Mouse (Mus musculus) forebrain, embryonic 12.5 days (tissue): Measurements from ENCODE around the gene Phf19. TPM values are rescaled to one million over a fixed set of nuclear protein-coding genes. Genes with fewer than 3 reads are reported as not detected.

Experiments
- ATAC-seq: fragments of 200-750 bp; cut with Nextera tagmentation; 2 replicates; pipeline ENCODE4 v1.8.0; 2017; ENCODE audit warnings: moderate TSS enrichment; ENCODE audit not compliant: low FRiP score
- H3K27ac ChIP-seq: fragments of 300-500 bp; sonication (generic); 2 replicates; pipeline ENCODE4 v1.5.1; 2016; ENCODE audit warnings: mild to moderate bottlenecking
- H3K27me3 ChIP-seq: fragments of 300-500 bp; sonication (generic); 2 replicates; pipeline ENCODE4 v1.6.1; 2016; ENCODE audit warnings: mild to moderate bottlenecking
- H3K36me3 ChIP-seq: fragments of 300-500 bp; sonication (generic); replicated peaks from 2 replicates; pipeline ENCODE4 v1.6.1; 2016; ENCODE audit warnings: mild to moderate bottlenecking
- H3K4me1 ChIP-seq: fragments of 300-500 bp; sonication (generic); 2 replicates; pipeline ENCODE4 v1.6.1; 2016
- H3K4me2 ChIP-seq: fragments of 300-500 bp; sonication (generic); 2 replicates; pipeline ENCODE4 v1.6.1; 2016; ENCODE audit warnings: mild to moderate bottlenecking, moderate library complexity
- H3K4me3 ChIP-seq: fragments of 300-500 bp; sonication (generic); replicated peaks from 2 replicates; pipeline ENCODE4 v1.5.1; 2016; ENCODE audit warnings: mild to moderate bottlenecking
- H3K9ac ChIP-seq: fragments of 300-500 bp; sonication (generic); 2 replicates; pipeline ENCODE4 v1.6.1; 2016; ENCODE audit warnings: mild to moderate bottlenecking
- H3K9me3 ChIP-seq: fragments of 300-500 bp; sonication (generic); 2 replicates; pipeline ENCODE4 v1.6.1; 2016
- WGBS: fragments of 180-500 bp; shearing (Covaris S2); methylation state at CpG from one replicate; pipeline ENCODE4 v1.1.7; 2016; 5-methylcytosine and 5-hydroxymethylcytosine counted together
- polyA plus RNA-seq: library from polyadenylated mRNA; unstranded; fragments of >200 nt; fragmentation: Nextera tagmentation; extraction: Ambion mirVana; gene quantifications from 2 replicates; pipeline ENCODE4 v1.2.1, GENCODE M21; 2016

Gene Phf19
- 3.9 and 6.1 TPM in 2 replicates for polyA plus RNA-seq

DNA sequence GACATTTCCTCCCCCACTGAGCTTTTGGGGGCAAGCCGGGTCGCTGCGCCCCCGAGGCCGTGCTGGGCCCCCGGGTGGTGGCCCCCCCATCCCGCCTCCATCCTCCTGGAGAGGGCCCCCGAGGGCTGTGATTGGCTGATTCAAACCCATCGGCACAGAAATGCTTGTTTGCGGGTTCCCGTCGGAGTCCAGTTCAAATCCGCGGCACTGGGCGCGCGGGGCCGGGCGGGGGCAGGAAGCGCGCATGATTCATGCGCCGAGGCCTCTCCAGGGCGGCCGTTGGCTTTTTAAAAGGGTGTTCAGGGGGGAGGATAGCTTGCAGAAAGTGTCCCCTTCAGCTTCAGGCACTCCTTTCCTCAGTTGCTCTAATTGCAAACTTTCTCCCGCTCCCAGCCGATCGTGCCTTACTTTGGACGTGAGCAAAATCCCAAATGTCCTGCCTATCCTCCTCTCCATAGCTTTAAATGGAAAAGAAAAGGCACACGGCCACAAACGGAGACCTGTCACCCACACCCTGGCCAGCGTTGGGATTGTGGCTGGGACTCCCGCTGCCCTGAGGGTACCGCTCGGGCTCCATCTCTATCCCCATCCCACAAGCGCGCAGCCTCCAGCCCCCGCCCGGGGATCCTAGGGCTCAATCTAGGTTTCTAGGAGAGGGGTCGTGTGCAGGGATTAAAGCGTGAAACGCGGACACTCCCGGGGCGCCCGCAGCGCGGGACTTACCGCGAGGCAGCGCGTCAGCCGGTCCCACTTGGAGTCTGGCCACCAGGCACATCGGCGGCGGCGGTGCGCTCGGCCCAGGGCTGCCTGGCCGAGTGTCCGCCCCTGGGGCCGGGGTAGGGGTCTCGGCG, at the start of gene Phf19:
Gene Phf19 (minus strand): TSS at position 809 of the 851 bp plus-strand sequence.
- ATAC-seq = peak; percentile 71
- no peak within 1 kb of the TSS for H3K27ac ChIP-seq
- peak within 1 kb of the TSS; percentile 66 for H3K4me3 ChIP-seq
- H3K9ac ChIP-seq = peak within 1 kb of the TSS; percentile 71
- peaks cover 23% of the 10 kb centered on the region for H3K4me1 ChIP-seq
- H3K27me3 ChIP-seq = peaks cover 48% of the 10 kb centered on the region
- H3K9me3 ChIP-seq = no peaks in the 10 kb centered on the region
- peak within 1 kb of the TSS; percentile 96 for H3K4me2 ChIP-seq
- under 1% methylated on average over 52 of the region's 64 CpGs for WGBS
- H3K36me3 ChIP-seq = no peaks in the 10 kb centered on the region

DNA sequence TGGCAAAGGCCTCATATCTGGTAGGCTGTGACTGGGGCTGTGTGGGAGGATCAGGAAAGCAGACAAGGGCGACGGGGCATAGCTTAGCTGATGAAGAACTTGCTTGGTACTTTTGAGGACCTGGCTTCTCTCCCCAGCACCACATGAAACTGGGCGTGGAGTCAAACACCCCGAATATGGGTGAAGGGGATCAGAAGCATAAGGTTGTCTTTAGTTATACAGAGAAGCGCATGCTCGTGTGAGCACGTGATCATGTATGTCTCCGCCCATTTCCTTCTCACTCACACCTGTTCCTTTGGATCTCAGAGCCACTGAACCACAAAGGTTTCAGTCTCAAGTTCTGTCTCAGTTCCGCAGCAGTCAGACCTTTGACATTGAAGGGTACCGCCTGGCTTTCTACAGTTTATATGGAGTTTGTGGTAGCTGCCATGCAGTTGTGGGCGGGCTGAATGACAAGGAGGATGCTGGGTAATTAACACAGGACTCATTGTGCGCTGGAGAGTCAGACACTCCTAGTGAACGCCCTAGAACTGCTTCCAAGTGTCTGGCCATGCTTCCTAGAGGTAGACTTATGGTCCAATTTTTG, 49.6 kb upstream of the Phf19 start:
- Histone ChIP-seq H3K9me3 (no peaks in the 10 kb centered on the region), H3K4me2 (no peak overlapping the region), H3K27me3 (peaks cover 11% of the 10 kb centered on the region), H3K27ac (no peak overlapping the region), H3K4me3 (no peak overlapping the region), H3K4me1 (peaks cover 8% of the 10 kb centered on the region; the same call in 1 of the 2 replicates), H3K36me3 (no peaks in the 10 kb centered on the region), H3K9ac (no peak overlapping the region)
- ATAC-seq = no peak
- WGBS = 87% methylated on average over 13 of the region's 13 CpGs

DNA sequence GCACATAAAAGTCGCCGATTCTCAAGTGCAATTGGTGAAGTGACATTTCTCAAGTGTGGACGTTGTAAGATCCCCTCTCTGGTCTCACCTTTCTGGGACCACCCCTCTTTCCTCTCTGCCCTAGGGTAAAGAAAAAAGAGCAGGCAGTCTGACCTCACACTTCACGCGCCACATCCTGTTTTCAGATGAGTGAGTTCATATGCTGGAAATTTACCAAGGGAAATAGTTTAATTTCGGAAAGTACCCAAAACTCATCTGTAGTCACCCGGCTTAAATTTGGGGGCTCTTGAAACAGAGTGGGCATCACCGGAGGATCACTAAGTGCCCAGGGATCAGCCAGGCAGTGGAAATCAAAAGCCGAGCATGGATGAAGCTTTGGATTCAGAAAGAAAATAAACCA, 49.1 kb upstream of the Phf19 start:
- Histone ChIP-seq H3K4me2 (no peak overlapping the region), H3K9ac (no peak overlapping the region), H3K36me3 (no peaks in the 10 kb centered on the region), H3K27me3 (peaks cover 11% of the 10 kb centered on the region), H3K27ac (no peak overlapping the region), H3K9me3 (no peaks in the 10 kb centered on the region), H3K4me1 (peaks cover 8% of the 10 kb centered on the region; the same call in 1 of the 2 replicates), H3K4me3 (no peak overlapping the region)
- no peak for ATAC-seq
- WGBS = 93% methylated on average over 9 of the region's 9 CpGs

DNA sequence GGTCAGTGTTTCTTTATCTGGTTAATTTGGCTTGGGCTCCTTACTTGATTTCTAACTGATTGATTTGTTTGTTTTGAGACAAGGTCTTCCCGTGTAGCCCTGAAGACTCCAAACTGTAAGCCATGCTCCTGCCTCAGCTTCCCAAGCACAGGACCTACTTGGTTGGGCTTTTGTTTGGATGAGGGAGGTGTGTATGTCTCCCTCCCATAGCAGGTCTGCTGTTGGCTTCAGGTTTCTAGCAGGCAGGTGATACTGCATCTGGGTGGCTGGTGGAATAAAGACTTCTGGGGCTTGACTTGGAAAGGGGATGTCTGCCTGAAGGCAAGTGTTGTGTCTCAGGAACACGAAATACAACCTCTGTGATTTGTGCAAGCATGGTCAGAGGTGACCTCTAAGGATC, 48.4 kb upstream of the Phf19 start:
- no peaks in the 10 kb centered on the region for H3K9me3 ChIP-seq
- WGBS = 90% methylated on average over 2 of the region's 2 CpGs
- no peak for ATAC-seq
- no peak overlapping the region for H3K4me2 ChIP-seq
- H3K27ac ChIP-seq = no peak overlapping the region
- peaks cover 11% of the 10 kb centered on the region for H3K27me3 ChIP-seq
- H3K9ac ChIP-seq = no peak overlapping the region
- H3K4me3 ChIP-seq = no peak overlapping the region
- peaks cover 8% of the 10 kb centered on the region; the same call in 1 of the 2 replicates for H3K4me1 ChIP-seq
- no peaks in the 10 kb centered on the region for H3K36me3 ChIP-seq

DNA sequence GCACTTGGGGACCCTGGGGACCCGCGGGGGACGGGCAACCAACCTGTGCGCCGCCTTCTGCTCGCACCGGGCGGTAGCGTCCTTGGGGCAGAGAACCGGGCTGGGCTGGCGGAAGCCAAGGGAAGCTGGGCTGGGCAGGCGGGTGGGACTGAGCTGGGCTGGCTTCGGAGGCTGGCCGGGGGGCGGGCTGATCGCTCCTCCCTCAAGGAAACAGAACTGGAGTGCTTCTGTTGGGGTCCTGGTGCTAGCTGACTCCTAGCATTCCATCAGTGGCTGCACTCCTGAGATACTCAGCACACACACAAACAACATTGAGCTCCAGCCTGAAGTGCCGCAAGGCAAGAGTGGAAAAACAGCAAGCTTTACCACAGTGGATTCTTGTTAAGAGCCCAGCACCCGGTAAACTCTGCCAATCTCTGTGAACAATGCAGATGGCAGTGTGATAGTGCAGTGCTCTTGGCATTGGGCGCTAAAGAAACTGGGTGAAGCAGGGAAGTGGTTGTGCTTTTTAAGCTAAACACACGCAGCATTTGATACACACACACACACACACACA, 47.7 kb upstream of the Phf19 start, which contains the start of gene Traf1:
Gene Traf1 (minus strand): TSS at position 292 of the 556 bp plus-strand sequence.
- Histone ChIP-seq H3K36me3 (no peaks in the 10 kb centered on the region), H3K27me3 (peaks cover 11% of the 10 kb centered on the region), H3K27ac (no peak within 1 kb of the TSS), H3K4me3 (peak within 1 kb of the TSS; percentile 8; the same call in 1 of the 2 replicates), H3K4me1 (peaks cover 8% of the 10 kb centered on the region; the same call in 1 of the 2 replicates), H3K4me2 (peak within 1 kb of the TSS; percentile 38), H3K9ac (no peak within 1 kb of the TSS), H3K9me3 (no peaks in the 10 kb centered on the region)
- WGBS = 23% methylated on average over 20 of the region's 20 CpGs
- ATAC-seq = no peak

DNA sequence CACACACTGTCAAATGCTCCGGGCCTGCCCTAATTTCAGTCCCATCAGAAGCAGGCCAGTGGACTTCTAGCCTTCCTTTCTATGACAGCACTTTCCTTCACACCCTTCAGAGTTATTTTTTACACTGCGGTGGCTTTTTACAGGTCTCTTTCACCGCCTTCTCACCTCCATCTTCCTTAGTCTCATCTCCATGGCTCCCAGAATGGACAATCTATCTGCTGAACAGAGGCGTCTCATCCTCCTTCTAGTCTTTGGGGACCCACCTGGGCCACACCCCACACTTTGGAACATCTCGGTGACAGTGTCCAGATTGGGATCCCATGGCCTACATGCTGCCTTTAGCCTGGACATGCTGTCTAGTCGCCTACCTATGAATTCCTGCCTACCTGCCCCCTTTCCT, 47.1 kb upstream of the Phf19 start:
- H3K36me3 ChIP-seq = no peaks in the 10 kb centered on the region
- no peaks in the 10 kb centered on the region for H3K9me3 ChIP-seq
- peaks cover 8% of the 10 kb centered on the region; the same call in 1 of the 2 replicates for H3K4me1 ChIP-seq
- no peak overlapping the region for H3K27ac ChIP-seq
- no peak for ATAC-seq
- peak overlapping the region; percentile 8; the same call in 1 of the 2 replicates for H3K4me3 ChIP-seq
- H3K9ac ChIP-seq = no peak overlapping the region
- WGBS = 76% methylated on average over 6 of the region's 6 CpGs
- H3K4me2 ChIP-seq = peak overlapping the region; percentile 38; the same call in 1 of the 2 replicates
- H3K27me3 ChIP-seq = peaks cover 11% of the 10 kb centered on the region

DNA sequence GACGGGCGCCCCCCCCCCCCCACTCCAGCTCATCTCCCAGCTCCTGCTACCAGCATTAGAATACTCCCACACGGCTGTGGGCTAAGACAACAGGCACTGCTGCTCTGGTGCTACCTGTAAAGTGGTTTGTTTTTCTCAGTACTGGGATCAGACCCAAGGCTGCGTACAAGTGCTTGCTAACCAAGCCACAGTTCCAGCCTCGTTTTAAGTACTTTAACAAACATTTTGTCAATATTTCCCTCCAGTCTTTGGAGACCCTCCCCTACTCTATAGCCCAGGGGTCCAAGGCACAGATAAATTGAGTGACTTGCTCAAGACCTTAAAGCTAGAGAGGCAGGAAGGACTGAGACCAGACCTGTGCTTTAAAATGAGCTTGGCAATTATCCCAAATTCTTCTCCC, 46.6 kb upstream of the Phf19 start:
- WGBS = 86% methylated on average over 5 of the region's 5 CpGs
- H3K27me3 ChIP-seq = peaks cover 11% of the 10 kb centered on the region
- H3K27ac ChIP-seq = no peak overlapping the region
- no peaks in the 10 kb centered on the region for H3K9me3 ChIP-seq
- no peak overlapping the region for H3K4me2 ChIP-seq
- no peaks in the 10 kb centered on the region for H3K36me3 ChIP-seq
- no peak overlapping the region for H3K4me3 ChIP-seq
- peaks cover 8% of the 10 kb centered on the region; the same call in 1 of the 2 replicates for H3K4me1 ChIP-seq
- no peak for ATAC-seq
- no peak overlapping the region for H3K9ac ChIP-seq

DNA sequence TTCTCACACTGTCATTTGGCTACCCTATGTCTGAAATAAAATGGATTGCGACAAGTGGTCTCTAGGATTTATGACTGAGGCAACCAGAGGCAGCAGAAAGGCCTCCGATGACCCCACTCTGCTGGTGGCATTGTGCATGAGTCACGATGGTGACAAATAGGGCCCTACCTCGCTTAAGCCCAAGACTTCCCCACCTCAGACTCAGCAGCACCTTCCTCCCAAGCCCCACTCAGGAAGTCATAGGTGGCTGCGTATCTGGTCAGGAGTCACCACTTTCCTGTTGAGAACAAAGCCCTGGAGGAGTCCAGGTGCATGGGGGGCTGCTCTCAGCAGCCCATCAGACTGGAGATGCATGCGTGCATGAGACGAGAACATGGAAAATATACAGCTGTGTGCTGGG, 44.8 kb upstream of the Phf19 start:
- no peaks in the 10 kb centered on the region for H3K36me3 ChIP-seq
- H3K27me3 ChIP-seq = peaks cover 11% of the 10 kb centered on the region
- no peak overlapping the region for H3K9ac ChIP-seq
- no peak overlapping the region for H3K4me2 ChIP-seq
- WGBS = 92% methylated on average over 7 of the region's 7 CpGs
- no peak overlapping the region for H3K4me3 ChIP-seq
- no peak for ATAC-seq
- H3K4me1 ChIP-seq = 0 out of 2 replicates have a peak, but pooled peaks cover 4% of the 10 kb centered on the region
- H3K9me3 ChIP-seq = no peaks in the 10 kb centered on the region
- H3K27ac ChIP-seq = no peak overlapping the region

DNA sequence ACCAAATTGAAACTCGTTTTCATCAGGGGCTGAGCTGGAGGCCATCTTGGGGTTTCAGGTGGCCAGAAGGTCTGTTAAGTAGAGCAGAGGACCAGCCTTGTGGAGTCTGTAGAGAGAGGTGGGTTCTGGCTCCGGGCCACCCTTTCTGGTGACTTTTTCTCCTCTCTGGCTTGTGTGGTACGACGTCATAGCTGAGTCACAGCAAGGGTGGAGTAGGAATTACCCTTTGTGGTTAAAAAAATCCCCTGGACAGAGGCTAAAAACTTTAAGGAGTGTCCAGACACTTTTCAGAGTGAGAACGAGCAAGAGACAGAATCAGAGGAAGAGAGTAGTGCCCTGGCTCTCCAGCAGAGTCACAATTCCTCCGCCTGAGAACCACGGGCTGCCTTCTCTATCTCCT, 44.2 kb upstream of the Phf19 start:
- H3K9me3 ChIP-seq = no peaks in the 10 kb centered on the region
- no peak overlapping the region for H3K9ac ChIP-seq
- no peak overlapping the region for H3K4me3 ChIP-seq
- 85% methylated on average over 7 of the region's 7 CpGs for WGBS
- 0 out of 2 replicates have a peak, but pooled peaks cover 4% of the 10 kb centered on the region for H3K4me1 ChIP-seq
- no peak overlapping the region for H3K27ac ChIP-seq
- no peak overlapping the region for H3K4me2 ChIP-seq
- H3K27me3 ChIP-seq = peaks cover 11% of the 10 kb centered on the region
- no peak for ATAC-seq
- H3K36me3 ChIP-seq = no peaks in the 10 kb centered on the region

DNA sequence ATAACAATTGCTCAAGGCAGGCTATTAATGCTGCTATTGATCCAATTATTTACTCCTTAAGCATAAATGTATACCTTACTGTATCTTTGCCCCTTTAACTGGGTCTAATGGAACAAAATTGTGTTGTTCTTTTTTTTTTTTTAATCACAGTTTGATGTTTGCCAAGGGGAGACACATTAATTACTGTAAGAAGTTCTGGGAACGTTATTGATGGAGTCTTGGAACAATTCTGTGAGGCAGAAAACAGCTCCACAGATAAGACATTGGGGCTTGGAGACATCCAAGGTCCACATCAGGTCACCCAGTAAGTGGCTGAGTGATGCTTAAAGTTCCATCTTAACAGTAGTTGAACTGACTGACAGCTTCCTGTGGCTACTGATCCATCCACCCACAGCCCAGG, 43.6 kb upstream of the Phf19 start:
- Histone ChIP-seq H3K27ac (no peak overlapping the region), H3K4me3 (no peak overlapping the region), H3K4me2 (no peak overlapping the region), H3K9me3 (no peaks in the 10 kb centered on the region), H3K36me3 (no peaks in the 10 kb centered on the region), H3K4me1 (0 out of 2 replicates have a peak, but pooled peaks cover 4% of the 10 kb centered on the region), H3K27me3 (peaks cover 11% of the 10 kb centered on the region), H3K9ac (no peak overlapping the region)
- 72% methylated on average over 1 of the region's 1 CpGs for WGBS
- no peak for ATAC-seq

DNA sequence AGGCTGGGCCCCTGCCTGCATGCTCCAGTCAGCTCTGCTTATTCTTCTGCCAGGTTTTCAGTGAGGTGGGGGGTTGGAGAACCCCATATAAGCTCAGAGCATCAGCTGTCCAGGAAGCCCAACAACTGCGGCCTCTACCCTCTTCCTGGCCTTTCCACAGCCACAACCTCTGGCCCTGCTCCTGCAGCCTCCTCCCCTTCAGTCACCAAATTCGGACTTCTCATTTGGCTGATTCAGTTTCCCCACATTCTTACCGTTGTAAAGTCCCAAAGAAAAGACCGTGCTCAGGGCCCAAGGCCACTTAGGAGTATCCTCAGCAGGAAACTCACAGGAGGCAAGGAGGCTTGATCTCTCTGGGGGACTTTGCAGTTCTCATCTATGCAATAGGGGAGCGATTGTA, 43.1 kb upstream of the Phf19 start:
- H3K9ac ChIP-seq = no peak overlapping the region
- peaks cover 9% of the 10 kb centered on the region for H3K27me3 ChIP-seq
- 63% methylated on average over 5 of the region's 5 CpGs for WGBS
- no peaks in the 10 kb centered on the region for H3K36me3 ChIP-seq
- H3K4me1 ChIP-seq = 0 out of 2 replicates have a peak, but pooled peaks cover 4% of the 10 kb centered on the region
- ATAC-seq = no peak
- no peak overlapping the region for H3K4me3 ChIP-seq
- no peak overlapping the region for H3K27ac ChIP-seq
- H3K4me2 ChIP-seq = no peak overlapping the region
- no peaks in the 10 kb centered on the region for H3K9me3 ChIP-seq

DNA sequence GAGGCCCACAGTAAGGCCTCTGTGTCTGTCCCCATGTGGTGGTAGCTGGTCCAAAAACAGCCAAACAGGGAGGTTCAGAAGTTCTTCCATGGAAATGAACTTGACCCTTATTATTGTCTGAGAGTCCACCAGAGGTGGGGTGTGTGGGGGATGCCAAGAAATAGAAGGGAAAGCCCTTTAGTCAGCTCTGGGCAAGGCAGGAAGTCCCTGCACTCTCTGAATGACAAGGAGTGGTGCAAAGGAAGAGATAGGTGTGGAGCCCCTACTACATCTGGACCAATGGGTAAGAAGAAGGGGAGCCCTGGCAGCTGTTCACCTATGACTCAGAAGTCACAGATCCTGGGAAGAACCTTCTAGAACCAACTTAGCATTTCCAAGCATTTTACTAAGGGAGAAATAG, 40.5 kb upstream of the Phf19 start:
- ATAC-seq = no peak
- H3K4me3 ChIP-seq = no peak overlapping the region
- no peak overlapping the region for H3K4me2 ChIP-seq
- no peaks in the 10 kb centered on the region for H3K36me3 ChIP-seq
- H3K9ac ChIP-seq = no peak overlapping the region
- no peaks in the 10 kb centered on the region for H3K27me3 ChIP-seq
- H3K9me3 ChIP-seq = no peaks in the 10 kb centered on the region
- no peaks in the 10 kb centered on the region for H3K4me1 ChIP-seq
- no peak overlapping the region for H3K27ac ChIP-seq
